Mouse (Mus musculus) left cerebral cortex, postnatal 25 days (tissue): ENCODE measurements around the gene Taok2. TPM values are rescaled to one million over a fixed set of nuclear protein-coding genes. Genes with fewer than 3 reads are reported as not detected.

Source experiments
- total RNA-seq, 2 experiments: library from RNA; stranded (reverse); gene quantifications; 2 replicates each; pipeline ENCODE4 v1.2.3; 2021

Taok2 gene
- total RNA-seq, 2 experiments from 2014 or later = 149 to 154 TPM

Other genes starting within 250 kb of the Taok2 start
- 10 to 100 TPM; 31.1 to 35.4 TPM for gene Sgf29, start 235.4 kb downstream of the Taok2 start, total RNA-seq
- 10 to 100 TPM; 11.7 to 19.3 TPM for gene Sult1a1, start 208.3 kb downstream of the Taok2 start, total RNA-seq
- 100 to 1,000 TPM in 1 of 2 experiments, 10 to 100 TPM in 1; 92.0 to 102 TPM for gene Bola2, start 189.3 kb downstream of the Taok2 start, total RNA-seq
- gene Slx1b, start 188.9 kb downstream of the Taok2 start, total RNA-seq = 10 to 100 TPM; 14.4 to 17.0 TPM
- gene Coro1a, start 176.9 kb downstream of the Taok2 start, total RNA-seq = 100 to 1,000 TPM; 163 to 167 TPM
- 100 to 1,000 TPM; 148 to 165 TPM for gene Mapk3, start 125.1 kb downstream of the Taok2 start, total RNA-seq
- 1 to 10 TPM; 1.8 to 2.1 TPM for gene Gdpd3, start 118.4 kb downstream of the Taok2 start, total RNA-seq
- gene Ypel3, start 107.7 kb downstream of the Taok2 start, total RNA-seq = 100 to 1,000 TPM; 311 to 316 TPM
- gene Tbx6, start 103.2 kb downstream of the Taok2 start, total RNA-seq = under 1 TPM in 1 of 2 experiments, not detected in 1; 0.87 TPM
- gene Ppp4c, start 92.2 kb downstream of the Taok2 start, total RNA-seq = 10 to 100 TPM; 48.1 to 51.3 TPM
- gene Fam57b, start 87.0 kb downstream of the Taok2 start, total RNA-seq = 10 to 100 TPM; 84.6 to 91.9 TPM
- not detected for gene 4930451I11Rik, start 53.1 kb downstream of the Taok2 start, total RNA-seq
- gene Doc2a, start 37.3 kb downstream of the Taok2 start, total RNA-seq = 10 to 100 TPM; 47.8 to 57.6 TPM
- 10 to 100 TPM; 25.5 to 35.0 TPM for gene Hirip3, start 22.7 kb downstream of the Taok2 start, total RNA-seq
- gene Ino80e, start 22.3 kb downstream of the Taok2 start, total RNA-seq = 10 to 100 TPM; 44.9 to 49.9 TPM
- 10 to 100 TPM; 20.2 to 22.3 TPM for gene Tmem219, start 38.2 kb upstream of the Taok2 start, total RNA-seq
- 100 to 1,000 TPM; 139 TPM for gene Kctd13, start 44.2 kb upstream of the Taok2 start, total RNA-seq
- gene Asphd1, start 64.9 kb upstream of the Taok2 start, total RNA-seq = 10 to 100 TPM; 44.2 to 50.3 TPM
- gene Sez6l2, start 65.9 kb upstream of the Taok2 start, total RNA-seq = 100 to 1,000 TPM; 400 to 404 TPM
- gene Cdipt, start 91.2 kb upstream of the Taok2 start, total RNA-seq = 100 to 1,000 TPM; 194 to 197 TPM
- not detected for gene Cdiptos, start 91.4 kb upstream of the Taok2 start, total RNA-seq
- gene Mvp, start 129.9 kb upstream of the Taok2 start, total RNA-seq = 1 to 10 TPM; 5.2 to 6.7 TPM
- gene Pagr1b, start 131.8 kb upstream of the Taok2 start, total RNA-seq = 1 to 10 TPM in 1 of 2 experiments, under 1 TPM in 1; 0.66 to 2.3 TPM
- 10 to 100 TPM; 22.5 to 23.9 TPM for gene Pagr1a, start 132.6 kb upstream of the Taok2 start, total RNA-seq
- 10 to 100 TPM; 39.2 to 43.8 TPM for gene Gm42742, start 136.4 kb upstream of the Taok2 start, total RNA-seq
- gene Prrt2, start 136.5 kb upstream of the Taok2 start, total RNA-seq = 100 to 1,000 TPM; 191 to 195 TPM
- gene Maz, start 142.3 kb upstream of the Taok2 start, total RNA-seq = 100 to 1,000 TPM; 241 to 243 TPM
- 1 to 10 TPM; 5.0 to 5.7 TPM for gene Kif22, start 157.8 kb upstream of the Taok2 start, total RNA-seq
- not detected for gene Zg16, start 202.6 kb upstream of the Taok2 start, total RNA-seq
- 1 to 10 TPM; 1.2 to 1.4 TPM for gene AI467606, start 206.7 kb upstream of the Taok2 start, total RNA-seq
- under 1 TPM in 1 of 2 experiments, not detected in 1; 0.55 TPM for gene Qprt, start 237.5 kb upstream of the Taok2 start, total RNA-seq